Mouse (Mus musculus) midbrain, embryonic 13.5 days (tissue): ENCODE measurements around the gene Gm20481. TPM values are rescaled to one million over a fixed set of nuclear protein-coding genes. Genes with fewer than 3 reads are reported as not detected.
"Not testable (repeated sequence)": the region's sequence is repeated elsewhere in the genome, so short reads cannot be mapped to it uniquely, and the experiment has no call there.

Source experiments
- ATAC-seq: fragments of 200-750 bp; cut with Nextera tagmentation; 2 replicates; pipeline ENCODE4 v1.8.0; 2017; ENCODE audit warnings: mild to moderate bottlenecking, moderate TSS enrichment, moderate library complexity
- H3K27ac ChIP-seq: fragments of 300-500 bp; sonication (generic); 2 replicates; pipeline ENCODE4 v1.5.1; 2015; ENCODE audit warnings: inconsistent platforms, mild to moderate bottlenecking, moderate library complexity
- H3K27me3 ChIP-seq: fragments of 300-500 bp; sonication (generic); 2 replicates; pipeline ENCODE4 v1.6.1; 2015; ENCODE audit warnings: mild to moderate bottlenecking, inconsistent platforms
- H3K36me3 ChIP-seq: fragments of 300-500 bp; sonication (generic); 2 replicates; pipeline ENCODE4 v1.6.1; 2015; ENCODE audit warnings: mild to moderate bottlenecking, inconsistent platforms
- H3K4me1 ChIP-seq: fragments of 300-500 bp; sonication (generic); replicated peaks from 2 replicates; pipeline ENCODE4 v1.6.1; 2015; ENCODE audit warnings: inconsistent platforms
- H3K4me2 ChIP-seq: fragments of 300-500 bp; sonication (generic); replicated peaks from 2 replicates; pipeline ENCODE4 v1.6.1; 2015; ENCODE audit warnings: moderate library complexity, mild to moderate bottlenecking, inconsistent platforms
- H3K4me3 ChIP-seq: fragments of 300-500 bp; sonication (generic); replicated peaks from 2 replicates; pipeline ENCODE4 v1.5.1; 2015; ENCODE audit warnings: mild to moderate bottlenecking, inconsistent platforms
- H3K9ac ChIP-seq: fragments of 300-500 bp; sonication (generic); replicated peaks from 2 replicates; pipeline ENCODE4 v1.6.1; 2015; ENCODE audit warnings: mild to moderate bottlenecking, inconsistent platforms
- H3K9me3 ChIP-seq: fragments of 300-500 bp; sonication (generic); 2 replicates; pipeline ENCODE4 v1.6.1; 2016; ENCODE audit warnings: mild to moderate bottlenecking, inconsistent platforms
- WGBS: fragments of 180-500 bp; shearing (Covaris S2); methylation state at CpG from one replicate; pipeline ENCODE4 v1.1.7; 2015; 5-methylcytosine and 5-hydroxymethylcytosine counted together
- polyA plus RNA-seq: library from polyadenylated mRNA; unstranded; fragments of >200 nt; fragmentation: Nextera tagmentation; extraction: Ambion mirVana; gene quantifications from 2 replicates; pipeline ENCODE4 v1.2.1, GENCODE M21; 2015

The Gm20481 gene
- polyA plus RNA-seq, 1 experiment from 2014 or later: not detected

- peaks cover 43% of the 10 kb centered on the region for H3K27me3 ChIP-seq
- 52% methylated on average over 1 of the region's 1 CpGs for WGBS
Measured at GRCm38 (mm10) chr17:34962841-34963240, 6.9 kb upstream of the Gm20481 start.

GRCm38 (mm10) chr17:34964640-34965049, 5.1 kb upstream of the Gm20481 start:
- Histone ChIP-seq H3K27me3 (peaks cover 60% of the 10 kb centered on the region), H3K4me2 (no peak overlapping the region), H3K27ac (no peak overlapping the region; the same call in 1 of the 2 replicates), H3K4me1 (peaks cover 7% of the 10 kb centered on the region; the same call in 1 of the 2 replicates), H3K9me3 (no peaks in the 10 kb centered on the region), H3K4me3 (no peak overlapping the region), H3K36me3 (no peaks in the 10 kb centered on the region), H3K9ac (0 out of 2 replicates have a peak overlapping the region, but pooled peaks have one; percentile 14)
- 3% methylated on average over 1 of the region's 1 CpGs for WGBS
- ATAC-seq: no peak

More at GRCm38 (mm10) chr17:34962841-34963240, 6.9 kb upstream of the Gm20481 start:
- ATAC-seq: no peak
- no peak overlapping the region for H3K4me3 ChIP-seq
- no peaks in the 10 kb centered on the region for H3K9me3 ChIP-seq
- no peak overlapping the region for H3K4me2 ChIP-seq
- no peak overlapping the region for H3K9ac ChIP-seq
- H3K36me3 ChIP-seq: no peaks in the 10 kb centered on the region
- H3K27ac ChIP-seq: no peak overlapping the region
- peaks cover 12% of the 10 kb centered on the region; the same call in 1 of the 2 replicates for H3K4me1 ChIP-seq

- no peaks in the 10 kb centered on the region for H3K36me3 ChIP-seq
- H3K4me3 ChIP-seq: no peak overlapping the region
- no peaks in the 10 kb centered on the region for H3K4me1 ChIP-seq
- H3K9ac ChIP-seq: no peak overlapping the region
- H3K27ac ChIP-seq: no peak overlapping the region
- no peak overlapping the region for H3K4me2 ChIP-seq
- H3K9me3 ChIP-seq: no peaks in the 10 kb centered on the region
- H3K27me3 ChIP-seq: peaks cover 56% of the 10 kb centered on the region
- WGBS: 81% methylated on average over 5 of the region's 5 CpGs
- no peak for ATAC-seq
Measured at GRCm38 (mm10) chr17:34965627-34966026, 4.1 kb upstream of the Gm20481 start.

GRCm38 (mm10) chr17:34970850-34971249, 1.1 kb downstream of the Gm20481 start:
- 44% methylated on average over 22 of the region's 37 CpGs for WGBS
- not testable (repeated sequence) for H3K9ac ChIP-seq, ATAC-seq, H3K4me1 ChIP-seq, H3K4me3 ChIP-seq, H3K27ac ChIP-seq, H3K9me3 ChIP-seq, H3K36me3 ChIP-seq, H3K4me2 ChIP-seq
- H3K27me3 ChIP-seq: peaks cover 43% of the 10 kb centered on the region

GRCm38 (mm10) chr17:34971694-34972068, 2.0 kb downstream of the Gm20481 start:
- Histone ChIP-seq H3K4me3 (peak overlapping the region; percentile 41), H3K4me2 (peak overlapping the region; percentile 72), H3K27me3 (peaks cover 43% of the 10 kb centered on the region)
- not testable (repeated sequence) for H3K36me3 ChIP-seq, H3K9ac ChIP-seq, H3K4me1 ChIP-seq, H3K9me3 ChIP-seq, H3K27ac ChIP-seq
- peak; percentile 62; the same call in 1 of the 2 replicates for ATAC-seq
- 6% methylated on average over 24 of the region's 43 CpGs for WGBS

GRCm38 (mm10) chr17:34972069-34972749, 2.5 kb downstream of the Gm20481 start, which contains the start of the genes Hspa1a and Hspa1l:
Gene Hspa1a (minus strand): TSS chr17:34972156.
Gene Hspa1l (plus strand): TSS chr17:34972703.
- H3K36me3 ChIP-seq, H3K9me3 ChIP-seq, H3K4me1 ChIP-seq, H3K27ac ChIP-seq: not testable (repeated sequence)
- Histone ChIP-seq H3K27me3 (peaks cover 42% of the 10 kb centered on the region), H3K4me2 (peak within 1 kb of the TSS; percentile 72), H3K9ac (peak within 1 kb of the TSS; percentile 44), H3K4me3 (peak within 1 kb of the TSS; percentile 41)
- WGBS: under 1% methylated on average over 33 of the region's 33 CpGs
- ATAC-seq: peak; percentile 95

- Histone ChIP-seq H3K36me3 (no peaks in the 10 kb centered on the region), H3K9me3 (no peaks in the 10 kb centered on the region), H3K4me1 (peaks cover 16% of the 10 kb centered on the region), H3K9ac (no peak overlapping the region), H3K27ac (no peak overlapping the region), H3K4me3 (no peak overlapping the region), H3K27me3 (peaks cover 15% of the 10 kb centered on the region), H3K4me2 (no peak overlapping the region)
- WGBS: 77% methylated on average over 3 of the region's 3 CpGs
- ATAC-seq: no peak
Measured at GRCm38 (mm10) chr17:34975581-34976492, 6.1 kb downstream of the Gm20481 start.

- no peak overlapping the region for H3K27ac ChIP-seq
- H3K4me1 ChIP-seq: peaks cover 20% of the 10 kb centered on the region
- no peak overlapping the region for H3K4me3 ChIP-seq
- no peak for ATAC-seq
- no peak overlapping the region for H3K9ac ChIP-seq
- WGBS: 95% methylated on average over 20 of the region's 20 CpGs
- no peak overlapping the region for H3K4me2 ChIP-seq
- H3K9me3 ChIP-seq: no peaks in the 10 kb centered on the region
- no peaks in the 10 kb centered on the region for H3K36me3 ChIP-seq
- H3K27me3 ChIP-seq: peaks cover 15% of the 10 kb centered on the region
Measured at GRCm38 (mm10) chr17:34977000-34977399, 7.3 kb downstream of the Gm20481 start.

GRCm38 (mm10) chr17:34978239-34978638, 8.5 kb downstream of the Gm20481 start:
- ATAC-seq: no peak
- WGBS: 91% methylated on average over 27 of the region's 27 CpGs

GRCm38 (mm10) chr17:34979631-34980030, 9.9 kb downstream of the Gm20481 start:
- no peak overlapping the region for H3K4me2 ChIP-seq
- H3K9me3 ChIP-seq: no peaks in the 10 kb centered on the region
- H3K36me3 ChIP-seq: no peaks in the 10 kb centered on the region
- no peaks in the 10 kb centered on the region for H3K27me3 ChIP-seq
- H3K4me3 ChIP-seq: no peak overlapping the region
- H3K9ac ChIP-seq: 0 out of 2 replicates have a peak overlapping the region, but pooled peaks have one; percentile 8
- H3K27ac ChIP-seq: no peak overlapping the region
- WGBS: 97% methylated on average over 4 of the region's 4 CpGs
- H3K4me1 ChIP-seq: peaks cover 27% of the 10 kb centered on the region
- ATAC-seq: no peak

More at GRCm38 (mm10) chr17:34978239-34978638, 8.5 kb downstream of the Gm20481 start:
- no peak overlapping the region for H3K4me2 ChIP-seq
- H3K4me1 ChIP-seq: peaks cover 25% of the 10 kb centered on the region
- no peaks in the 10 kb centered on the region for H3K36me3 ChIP-seq
- no peak overlapping the region for H3K4me3 ChIP-seq
- no peaks in the 10 kb centered on the region for H3K9me3 ChIP-seq
- H3K9ac ChIP-seq: 0 out of 2 replicates have a peak overlapping the region, but pooled peaks have one; percentile 39
- H3K27me3 ChIP-seq: peaks cover 12% of the 10 kb centered on the region; the same call in 1 of the 2 replicates
- H3K27ac ChIP-seq: no peak overlapping the region

- 23% methylated on average over 2 of the region's 2 CpGs for WGBS
Measured at GRCm38 (mm10) chr17:34980655-34981054, 10.9 kb downstream of the Gm20481 start.

More at GRCm38 (mm10) chr17:34980655-34981054, 10.9 kb downstream of the Gm20481 start:
- peaks cover 27% of the 10 kb centered on the region for H3K4me1 ChIP-seq
- peaks cover 9% of the 10 kb centered on the region for H3K36me3 ChIP-seq
- ATAC-seq: no peak
- H3K9me3 ChIP-seq: no peaks in the 10 kb centered on the region
- H3K27me3 ChIP-seq: no peaks in the 10 kb centered on the region
- H3K4me3 ChIP-seq: peak overlapping the region; percentile 85
- H3K4me2 ChIP-seq: peak overlapping the region; percentile 82
- H3K9ac ChIP-seq: peak overlapping the region; percentile 88
- peak overlapping the region; percentile 67 for H3K27ac ChIP-seq
